Mouse (Mus musculus) thymus, postnatal 0 days (tissue): ENCODE results near the gene Cd2ap. TPM values are rescaled to one million over a fixed set of nuclear protein-coding genes. Genes with fewer than 3 reads are reported as not detected.
"Not testable (repeated sequence)": the region's sequence is repeated elsewhere in the genome, so short reads cannot be mapped to it uniquely, and the experiment has no call there.

Experiments
- DNase-seq: peaks from one replicate; pipeline ENCODE4 v3.0.0-alpha.2; 2015; ENCODE audit warnings: low spot score
- polyA plus RNA-seq: library from polyadenylated mRNA; unstranded; fragments of >200 nt; fragmentation: Nextera tagmentation; extraction: Ambion mirVana; gene quantifications from 2 replicates; pipeline ENCODE4 v1.2.1, GENCODE M21; 2015

The Cd2ap gene
- 15.0 and 19.8 TPM in 2 replicates for polyA plus RNA-seq

GRCm38 (mm10) chr17:42876001-42876903 is at the start of gene Cd2ap:
Gene Cd2ap (minus strand): TSS chr17:42876665.
- peak; percentile 98 for DNase-seq

- no peak for DNase-seq
Observed at GRCm38 (mm10) chr17:42924731-42925130, 48.3 kb upstream of the Cd2ap start.

- DNase-seq = no peak
Observed at GRCm38 (mm10) chr17:42918810-42919209, 42.3 kb upstream of the Cd2ap start.

- DNase-seq = no peak
Observed at GRCm38 (mm10) chr17:42914726-42915125, 38.3 kb upstream of the Cd2ap start.

GRCm38 (mm10) chr17:42912193-42912592 is 35.7 kb upstream of the Cd2ap start:
- no peak for DNase-seq

GRCm38 (mm10) chr17:42910476-42910875 is 34.0 kb upstream of the Cd2ap start:
- DNase-seq = no peak

- DNase-seq = no peak
Observed at GRCm38 (mm10) chr17:42909376-42909775, 32.9 kb upstream of the Cd2ap start.

GRCm38 (mm10) chr17:42908744-42909370 is 32.4 kb upstream of the Cd2ap start:
- DNase-seq = no peak

- DNase-seq = no peak
Observed at GRCm38 (mm10) chr17:42908136-42908535, 31.7 kb upstream of the Cd2ap start.

GRCm38 (mm10) chr17:42906456-42906855 is 30.0 kb upstream of the Cd2ap start:
- DNase-seq = not testable (repeated sequence)

- no peak for DNase-seq
Observed at GRCm38 (mm10) chr17:42905919-42906318, 29.5 kb upstream of the Cd2ap start.

- DNase-seq = no peak
Observed at GRCm38 (mm10) chr17:42900795-42901194, 24.3 kb upstream of the Cd2ap start.

GRCm38 (mm10) chr17:42887282-42887707 is 10.8 kb upstream of the Cd2ap start:
- DNase-seq = peak; percentile 36

GRCm38 (mm10) chr17:42885091-42885501 is 8.6 kb upstream of the Cd2ap start:
- DNase-seq = no peak

- DNase-seq = no peak
Observed at GRCm38 (mm10) chr17:42884382-42884781, 7.9 kb upstream of the Cd2ap start.

- no peak for DNase-seq
Observed at GRCm38 (mm10) chr17:42883769-42884168, 7.3 kb upstream of the Cd2ap start.

GRCm38 (mm10) chr17:42883315-42883714 is 6.8 kb upstream of the Cd2ap start:
- DNase-seq = no peak

- no peak for DNase-seq
Observed at GRCm38 (mm10) chr17:42882873-42883272, 6.4 kb upstream of the Cd2ap start.

GRCm38 (mm10) chr17:42876904-42877425 is 500 bp upstream of the Cd2ap start:
- DNase-seq = no peak

GRCm38 (mm10) chr17:42875571-42876000 is 879 bp downstream of the Cd2ap start:
- DNase-seq = peak; percentile 59

GRCm38 (mm10) chr17:42875015-42875414 is 1.4 kb downstream of the Cd2ap start:
- DNase-seq = no peak

GRCm38 (mm10) chr17:42870465-42870864 is 6.0 kb downstream of the Cd2ap start:
- DNase-seq = no peak
